Mouse (Mus musculus) CD4-positive helper T cell, adult 2 months (primary cell): Measurements from ENCODE around the gene Cdx2.

ENCODE experiments used
- DNase-seq: peaks from one replicate; pipeline ENCODE4 v3.0.0-alpha.2; 2012; ENCODE audit warnings: low read depth, missing footprints, low spot score

Gene Cdx2

DNA sequence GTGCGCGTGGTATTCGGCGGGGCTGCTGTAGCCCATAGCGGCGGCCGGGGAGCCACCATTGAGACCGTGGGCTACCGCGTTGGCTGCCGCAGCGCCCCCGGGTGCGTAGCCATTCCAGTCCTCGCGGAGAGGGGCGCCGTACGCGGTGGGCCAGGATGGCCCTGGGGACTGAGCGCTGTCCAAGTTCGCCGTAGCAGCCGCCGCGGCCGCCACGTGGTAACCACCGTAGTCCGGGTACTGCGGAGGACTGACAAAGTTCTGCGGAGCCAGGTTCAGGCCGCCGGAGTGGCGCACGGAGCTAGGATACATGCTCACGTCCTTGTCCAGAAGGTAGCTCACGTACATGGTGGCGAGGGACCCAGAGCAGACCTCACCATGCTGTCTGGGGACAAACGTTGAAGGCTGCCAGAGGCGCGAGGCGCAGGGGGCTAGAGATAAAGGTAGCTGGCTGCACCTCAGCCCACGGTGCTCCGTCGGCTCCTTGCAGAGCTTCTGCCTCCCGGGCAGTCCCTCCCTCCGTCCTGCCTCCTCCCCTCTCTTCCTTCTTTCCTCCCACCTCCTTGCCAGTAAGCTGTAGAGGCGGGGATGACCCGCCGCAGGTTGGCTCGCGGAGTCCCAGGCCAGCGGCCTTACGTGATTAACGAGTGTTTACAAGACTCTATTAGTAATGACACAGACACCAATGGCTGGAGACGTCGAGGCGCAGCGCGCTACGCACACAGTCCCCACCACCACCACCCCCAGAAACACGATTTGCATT, at the start of gene Cdx2:
TSS of gene Cdx2 (minus strand) at position 633 of the 760 bp plus-strand sequence.
- no peak for DNase-seq

DNA sequence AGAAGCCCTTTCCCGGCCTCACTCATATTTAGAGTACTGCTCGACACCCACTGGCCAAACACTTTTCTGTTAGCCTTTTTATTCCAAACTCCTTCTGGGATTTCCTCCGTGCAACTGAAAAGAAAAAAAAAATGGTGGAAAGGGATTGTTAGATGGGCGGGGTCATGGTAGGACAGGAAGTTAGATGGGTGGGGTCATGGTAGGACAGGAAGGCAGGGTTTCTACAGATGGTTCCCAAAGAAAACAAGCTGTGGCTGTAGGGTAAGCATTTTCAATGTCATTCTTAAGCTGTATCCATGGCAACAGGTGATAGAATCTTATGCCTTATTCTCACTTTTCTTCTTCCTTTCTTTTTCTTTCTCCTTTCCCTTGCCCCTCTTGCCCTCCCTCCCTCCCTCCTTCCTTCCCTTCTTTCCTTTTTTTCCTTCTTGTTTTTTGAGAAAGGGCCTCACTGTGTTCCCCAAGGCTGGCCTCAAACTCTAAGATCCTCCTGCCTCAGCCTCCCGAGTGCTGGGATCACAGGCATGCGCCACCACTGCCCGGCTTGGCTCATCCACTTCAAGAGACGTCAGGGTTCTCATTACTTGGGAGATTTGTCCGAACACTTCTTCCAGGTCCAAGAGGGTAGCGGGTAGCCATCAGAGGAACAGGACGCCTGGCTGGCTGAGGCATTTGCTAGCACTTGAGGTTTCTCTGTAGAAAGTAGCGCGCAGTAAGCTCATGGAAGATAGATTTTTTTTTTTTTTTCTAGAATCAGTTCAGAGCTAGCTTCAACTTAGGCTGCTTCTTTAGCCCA, 49.4 kb upstream of the Cdx2 start:
- DNase-seq: no peak

DNA sequence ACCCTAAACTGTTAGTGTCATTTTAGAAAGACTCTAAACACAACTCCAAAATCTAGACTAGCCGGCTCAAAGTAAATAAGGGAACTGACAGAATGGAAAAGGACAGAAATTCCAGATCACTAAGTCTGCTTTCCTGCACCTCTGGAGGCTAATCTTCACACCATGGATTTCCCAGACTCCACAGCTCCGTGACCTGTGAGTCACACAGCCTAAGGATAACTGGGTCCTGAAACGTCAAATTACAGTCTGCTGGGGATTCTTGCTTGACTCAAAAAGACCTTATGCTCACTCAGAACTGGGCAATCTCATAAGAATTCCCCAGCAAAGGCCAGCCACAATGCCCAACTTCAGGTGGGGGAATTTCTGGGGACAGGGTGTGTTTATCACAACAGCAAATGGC, 48.7 kb upstream of the Cdx2 start:
- no peak for DNase-seq

DNA sequence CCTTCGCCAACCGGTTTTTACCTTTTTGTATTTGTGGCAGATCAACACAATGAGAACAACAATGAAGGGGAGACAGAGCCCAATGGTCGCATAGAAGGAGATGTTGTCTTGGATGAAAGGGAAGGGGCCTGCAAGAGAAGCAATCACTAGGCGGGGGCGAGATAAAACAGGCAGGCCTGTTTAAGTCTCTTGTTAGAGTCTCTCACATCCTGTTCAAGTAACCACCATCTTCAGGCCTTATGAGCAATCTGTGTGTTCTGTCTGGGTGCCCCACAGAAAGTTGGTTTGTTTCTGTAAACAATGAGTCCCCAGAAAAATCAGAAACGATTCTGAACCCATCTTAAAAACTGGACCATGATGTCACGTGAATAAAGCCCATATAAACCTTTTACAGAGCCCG, 47.9 kb upstream of the Cdx2 start:
- no peak for DNase-seq

DNA sequence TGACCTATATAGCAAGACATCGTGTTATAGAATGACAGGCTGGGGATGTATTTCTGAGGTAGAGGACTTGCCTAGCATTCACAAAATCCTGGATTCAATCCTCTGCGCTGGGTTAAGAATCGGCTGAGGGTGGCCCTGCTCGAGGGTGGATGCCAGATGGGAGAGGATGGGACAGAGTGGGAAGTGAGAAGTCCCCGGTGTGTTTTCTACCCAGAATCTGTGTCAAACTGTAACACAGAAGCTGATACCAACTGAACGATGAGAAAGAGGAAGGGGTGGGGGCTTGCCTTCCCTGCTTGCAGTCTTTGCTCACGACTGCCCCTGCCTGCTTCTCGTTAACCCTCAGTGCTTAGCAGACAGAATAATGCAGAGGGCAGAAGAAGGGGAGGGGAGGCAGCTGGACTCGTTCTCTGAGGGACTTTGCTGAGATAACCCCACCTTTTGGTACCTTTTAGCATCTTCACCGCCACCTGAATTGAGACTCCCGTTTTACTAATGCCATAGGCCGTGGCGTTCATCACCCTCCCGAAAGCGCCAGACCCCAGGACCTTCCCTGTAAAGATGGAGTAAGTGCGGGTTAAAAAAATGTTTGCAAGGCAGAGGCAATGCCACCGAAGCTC, 47.2 kb upstream of the Cdx2 start:
- DNase-seq: no peak

DNA sequence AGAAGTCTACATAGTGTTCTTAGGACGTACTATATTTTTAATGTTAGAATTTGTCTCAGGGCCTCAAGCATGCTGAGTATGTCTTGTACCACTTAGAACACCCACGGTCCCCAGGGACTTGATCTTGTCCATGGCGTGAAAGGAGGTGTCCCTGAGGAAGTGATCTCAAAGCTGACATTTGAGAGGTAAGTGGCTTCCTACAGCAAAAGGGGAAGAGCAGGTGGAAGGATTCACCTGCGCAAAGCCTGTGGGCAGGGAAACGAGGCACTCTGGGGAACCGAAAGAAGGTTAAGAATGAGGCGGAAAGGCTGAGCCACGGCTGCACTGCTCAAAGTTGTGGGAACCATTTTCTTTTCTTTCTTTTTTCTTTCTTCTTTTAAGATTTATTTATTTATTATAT, 44.9 kb upstream of the Cdx2 start:
- no peak for DNase-seq

DNA sequence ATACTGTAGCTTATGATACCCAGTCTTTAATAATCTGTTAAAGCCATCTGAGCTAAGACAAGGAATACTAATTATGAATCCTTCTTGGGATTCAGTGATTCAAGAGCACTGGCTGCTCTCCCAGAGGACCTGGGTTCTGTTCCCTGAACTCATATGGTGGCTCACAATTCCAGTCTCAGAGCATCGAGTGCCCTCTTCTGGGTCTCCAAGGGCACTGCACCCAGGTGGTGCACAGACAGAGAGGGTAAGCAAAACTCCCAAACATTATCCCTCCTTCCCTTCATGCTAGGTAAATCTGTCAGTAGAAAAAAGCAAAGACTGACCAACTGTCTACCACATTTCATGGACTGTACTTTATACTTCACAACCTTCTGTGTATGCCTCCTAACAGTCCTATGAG, 38.9 kb upstream of the Cdx2 start:
- DNase-seq: no peak

DNA sequence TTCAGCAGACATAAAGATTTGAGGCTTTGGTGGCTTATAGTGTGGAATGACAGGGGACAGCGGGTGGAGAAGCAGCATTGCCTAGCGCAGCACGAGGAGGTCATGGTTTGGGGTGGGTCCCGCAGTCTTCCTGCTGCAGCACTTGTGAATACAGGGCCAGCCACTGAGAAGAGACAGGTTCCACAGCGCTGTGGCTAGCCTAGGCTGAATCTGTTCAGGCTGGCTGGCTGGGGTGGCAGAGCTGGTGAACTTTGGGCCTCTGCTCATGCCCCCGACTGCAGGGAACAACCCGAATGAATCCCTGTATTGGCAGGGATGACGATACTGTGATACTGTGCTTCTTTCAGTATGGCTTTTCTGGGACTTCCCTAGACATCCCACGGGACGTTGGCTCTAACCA, 36.8 kb upstream of the Cdx2 start:
- no peak for DNase-seq

DNA sequence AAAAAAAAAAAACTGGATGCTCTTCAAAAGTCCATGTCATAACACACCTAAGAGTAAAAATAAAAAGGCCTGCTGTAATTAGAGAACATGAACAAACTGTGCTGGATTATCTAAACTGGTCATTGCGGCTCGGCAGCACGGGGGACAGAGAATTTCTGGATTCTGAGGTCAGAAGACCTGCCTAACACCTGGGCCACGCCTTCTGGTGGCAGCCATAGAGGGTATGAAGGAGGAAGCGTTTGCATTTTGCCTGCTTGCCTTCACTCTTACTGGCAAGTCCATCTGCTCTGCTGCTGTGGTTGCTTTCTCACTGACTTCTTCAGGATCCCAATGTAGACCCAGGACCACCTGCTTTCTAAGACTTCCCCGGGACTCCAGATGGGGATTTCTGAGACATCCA, 35.8 kb upstream of the Cdx2 start:
- DNase-seq: no peak

DNA sequence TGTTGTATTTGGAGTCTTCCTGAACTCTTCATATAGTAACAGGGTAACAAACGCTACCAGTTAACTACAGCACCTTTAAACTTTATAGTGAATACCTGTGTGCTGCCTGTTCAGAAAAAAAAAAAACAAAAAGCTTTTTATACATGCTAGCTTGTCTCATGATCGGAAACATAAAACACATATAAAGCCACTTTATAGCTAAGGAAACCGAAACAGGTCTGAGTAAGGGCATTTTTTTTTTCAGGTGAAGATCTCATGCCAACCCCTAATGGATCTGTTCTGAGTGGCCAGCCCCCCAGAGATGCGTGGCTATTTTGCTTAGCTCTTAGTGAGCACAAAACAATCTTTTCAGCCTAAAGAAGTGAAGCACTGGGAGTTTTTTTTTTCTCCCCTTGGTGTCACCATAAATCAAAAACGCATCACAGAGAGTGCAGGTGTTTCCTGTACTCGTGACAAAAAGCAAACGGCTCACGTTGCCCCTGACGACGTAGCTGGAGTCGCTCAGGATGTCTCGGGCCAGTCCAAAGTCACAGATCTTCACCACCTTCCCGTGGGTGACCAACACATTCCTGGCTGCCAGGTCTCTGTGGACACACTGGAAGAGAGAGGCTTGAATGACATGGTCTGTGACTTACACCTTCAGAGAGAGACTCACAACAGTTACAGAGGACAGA, 33.8 kb upstream of the Cdx2 start:
- peak; percentile 80 for DNase-seq

DNA sequence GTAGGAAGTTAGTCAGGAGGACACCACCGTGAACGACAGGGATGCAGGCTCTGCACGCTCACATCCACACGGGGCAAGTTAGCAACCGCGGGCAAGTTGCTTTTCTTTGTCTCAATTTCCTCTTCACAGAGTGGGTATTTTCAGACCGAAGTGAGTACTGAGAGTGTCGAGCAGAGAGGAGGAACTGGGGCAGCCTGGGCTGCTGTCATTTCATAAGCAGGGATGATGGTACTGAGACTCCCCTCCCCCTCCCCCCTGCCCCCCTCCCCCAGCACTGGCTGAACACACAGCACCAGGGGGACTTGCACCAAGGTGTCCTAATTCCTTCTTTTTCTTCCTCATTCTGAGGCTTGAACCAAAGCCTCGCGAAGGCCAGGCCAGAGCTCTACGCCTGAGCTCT, 32.5 kb upstream of the Cdx2 start:
- DNase-seq: no peak

DNA sequence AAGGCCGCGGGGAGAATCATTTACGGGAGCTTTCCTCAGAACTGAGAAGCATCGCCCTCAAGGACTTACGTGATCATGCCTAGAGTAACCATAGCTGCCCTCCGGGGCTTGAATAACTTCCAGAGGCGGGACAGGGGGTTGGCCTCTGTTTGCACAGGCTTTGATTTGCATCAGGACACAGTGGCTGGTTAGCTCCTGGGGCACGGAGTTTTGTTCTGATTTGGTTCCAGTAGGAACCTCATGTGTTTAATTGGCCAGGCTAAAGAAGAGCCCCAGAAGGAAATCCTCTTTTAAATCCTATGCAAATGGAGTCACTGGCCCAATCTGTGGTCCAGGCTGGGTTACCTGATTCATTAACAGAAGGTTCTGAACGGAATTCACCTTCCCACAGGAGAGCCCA, 31.9 kb upstream of the Cdx2 start:
- no peak for DNase-seq

DNA sequence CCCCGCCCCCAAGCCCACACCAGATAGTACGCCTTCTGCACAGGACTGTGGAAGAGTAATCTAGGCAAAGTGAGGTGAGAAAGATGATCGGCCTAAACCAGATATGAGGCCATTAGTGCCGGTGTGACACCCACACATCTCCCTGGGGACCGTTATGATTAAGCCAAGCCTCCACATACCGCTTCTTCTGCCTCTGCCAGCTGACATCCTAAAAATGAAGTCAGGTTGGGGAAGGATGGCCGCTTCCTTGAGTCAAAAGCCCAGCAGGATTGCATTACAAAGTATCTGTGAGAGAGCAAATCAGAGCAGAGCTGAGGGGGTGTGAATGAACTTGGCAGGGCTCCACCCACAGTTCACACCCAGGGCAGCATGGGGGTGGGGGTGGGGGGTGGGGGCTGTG, 25.6 kb upstream of the Cdx2 start:
- no peak for DNase-seq

DNA sequence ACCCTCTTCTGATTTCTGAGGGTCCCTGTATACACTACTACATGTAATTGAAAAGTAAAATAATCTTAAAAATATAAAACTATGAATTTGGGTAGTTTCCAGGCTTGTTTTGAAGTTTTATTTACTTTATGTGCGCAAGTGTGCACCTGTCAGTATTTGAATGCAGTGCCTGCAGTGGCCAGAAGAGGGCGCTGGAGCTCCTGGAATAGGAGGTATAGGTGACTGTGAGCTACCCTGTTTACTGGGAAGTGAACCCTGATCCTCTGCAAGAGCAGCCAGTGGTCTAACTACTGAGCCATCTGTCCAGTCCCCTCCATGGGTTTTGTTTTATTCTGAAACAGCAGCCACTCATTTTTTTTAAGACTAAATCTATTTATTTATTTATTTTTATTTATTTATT, 24.5 kb upstream of the Cdx2 start:
- DNase-seq: peak; percentile 76

DNA sequence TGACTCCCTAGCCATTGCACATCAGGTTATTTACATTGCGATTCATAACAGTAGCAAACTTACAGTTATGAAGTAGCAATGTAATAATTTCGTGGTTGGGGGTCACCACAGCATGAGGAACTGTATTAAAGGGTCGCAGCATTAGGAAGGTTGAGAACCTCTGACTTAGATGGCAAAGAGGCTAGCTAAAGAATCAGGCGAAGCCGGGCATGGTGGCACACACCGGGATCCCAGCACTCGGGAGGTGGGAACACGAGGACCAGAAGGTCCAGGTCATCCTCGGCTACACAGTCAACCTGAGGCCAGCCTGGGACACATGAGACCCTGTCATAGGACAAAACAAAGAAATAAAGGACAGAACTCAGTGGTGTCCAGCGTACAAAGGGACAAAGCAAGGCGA, 22.9 kb upstream of the Cdx2 start:
- no peak for DNase-seq

DNA sequence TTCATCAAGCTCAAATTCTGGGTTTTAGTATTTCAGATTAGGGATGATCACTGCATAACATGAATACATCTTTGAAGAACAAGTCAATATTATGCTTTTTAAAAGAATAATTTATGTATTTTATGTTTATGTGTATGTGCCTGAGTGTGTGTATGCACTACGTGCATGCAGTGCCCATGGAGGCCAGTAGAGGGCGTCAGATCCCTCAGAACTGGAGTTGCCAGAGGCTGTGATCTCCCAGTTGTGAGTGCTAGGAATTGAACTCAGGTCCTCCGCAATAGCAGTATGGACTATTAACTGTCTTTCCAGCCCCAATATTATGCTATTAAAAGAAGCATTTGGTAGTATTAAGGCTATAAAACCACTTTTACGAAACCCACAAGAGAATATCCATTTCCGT, 20.6 kb upstream of the Cdx2 start:
- no peak for DNase-seq

DNA sequence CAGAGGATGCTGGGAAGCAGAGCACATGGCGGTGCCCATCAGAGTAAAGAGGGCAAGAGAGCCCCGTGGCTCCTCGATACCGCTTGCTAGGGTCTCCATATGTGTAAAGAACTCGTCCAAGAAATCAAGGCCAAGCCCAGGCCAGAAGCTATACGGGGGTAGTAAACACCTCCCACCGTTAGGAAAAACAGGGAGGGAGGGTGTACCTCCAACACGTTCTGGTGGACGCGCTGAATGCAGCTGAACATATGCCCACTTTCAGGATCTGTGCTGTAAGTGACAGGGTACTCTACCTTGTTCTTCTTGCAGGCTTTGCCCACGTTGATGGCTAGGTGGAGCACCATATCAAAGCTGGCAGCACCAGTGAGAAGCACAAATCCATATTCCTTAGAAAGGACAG, 18.9 kb upstream of the Cdx2 start:
- DNase-seq: no peak

DNA sequence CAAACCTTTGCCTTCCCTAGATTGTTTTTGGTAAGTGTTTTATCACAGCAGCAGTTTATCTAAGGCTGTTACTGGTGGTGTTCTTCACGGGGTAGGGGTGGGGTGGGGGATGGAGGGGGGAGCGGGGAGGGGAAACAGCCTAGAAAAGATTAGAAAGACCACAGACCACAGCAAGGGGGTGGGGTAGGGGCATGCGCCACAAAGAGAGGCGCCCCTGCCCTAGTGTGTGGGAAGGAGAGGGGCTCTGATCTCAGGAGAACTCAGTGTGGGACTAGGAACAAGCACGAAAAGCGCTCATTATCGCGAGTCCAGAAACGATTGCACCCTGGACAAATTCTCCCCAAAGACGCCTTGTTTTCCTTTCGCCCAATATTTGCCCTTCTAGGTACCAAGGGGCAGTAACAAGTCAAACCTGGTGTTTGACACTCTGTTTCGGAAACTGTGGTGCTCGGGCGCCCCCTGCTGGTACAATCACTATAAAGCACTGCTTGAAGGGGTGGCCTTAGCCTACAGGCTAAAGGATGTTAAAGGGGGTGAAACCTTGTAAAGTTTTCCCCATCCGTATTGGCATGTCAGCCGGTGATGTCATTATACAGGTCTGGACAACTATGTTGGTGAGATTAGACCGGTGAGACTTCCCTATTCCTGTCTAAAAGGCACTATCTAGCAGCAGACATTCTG, 16.3 kb upstream of the Cdx2 start:
- DNase-seq: peak; percentile 79

DNA sequence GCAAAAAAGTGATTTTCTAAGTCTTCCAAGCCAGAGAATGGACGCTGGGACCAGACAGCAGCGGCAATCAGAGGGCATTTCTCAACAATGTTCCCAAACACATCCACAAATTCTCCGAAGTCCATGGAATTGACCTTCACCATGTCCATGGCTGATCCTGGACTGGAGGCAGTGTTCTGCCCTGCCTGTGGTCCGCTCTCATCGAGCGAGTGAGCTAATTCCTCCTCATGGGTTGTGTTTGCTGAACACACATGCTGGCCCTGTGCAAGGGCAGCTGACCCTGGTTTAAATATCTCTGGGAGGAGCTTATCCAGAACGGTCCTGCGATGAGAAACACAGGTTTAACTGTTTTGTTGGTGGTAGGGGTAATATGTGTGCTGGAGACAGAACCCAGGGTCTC, 15.1 kb upstream of the Cdx2 start, which contains the start of gene Urad:
TSS of gene Urad (minus strand) at position 258 of the 400 bp plus-strand sequence.
- no peak for DNase-seq

DNA sequence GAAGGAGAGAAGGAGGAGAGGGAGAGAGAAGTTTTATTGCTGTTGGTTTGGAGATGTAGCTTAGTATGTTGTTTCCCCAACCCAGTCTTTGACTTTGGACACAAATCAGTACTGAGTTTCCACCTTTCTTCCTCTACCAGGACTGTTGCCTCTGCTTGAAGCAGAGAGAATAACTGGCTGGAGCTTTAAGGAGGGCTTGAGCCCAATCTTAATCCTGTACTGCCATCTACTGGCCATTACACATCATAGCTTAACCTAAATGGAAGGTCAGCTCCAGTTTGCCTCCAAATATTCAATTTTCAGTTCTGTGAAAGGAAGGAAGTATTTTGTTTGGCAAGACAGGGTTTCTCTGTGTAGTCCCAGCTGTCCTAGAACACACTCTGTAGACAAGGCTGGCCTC, 12.6 kb upstream of the Cdx2 start:
- peak; percentile 72 for DNase-seq

DNA sequence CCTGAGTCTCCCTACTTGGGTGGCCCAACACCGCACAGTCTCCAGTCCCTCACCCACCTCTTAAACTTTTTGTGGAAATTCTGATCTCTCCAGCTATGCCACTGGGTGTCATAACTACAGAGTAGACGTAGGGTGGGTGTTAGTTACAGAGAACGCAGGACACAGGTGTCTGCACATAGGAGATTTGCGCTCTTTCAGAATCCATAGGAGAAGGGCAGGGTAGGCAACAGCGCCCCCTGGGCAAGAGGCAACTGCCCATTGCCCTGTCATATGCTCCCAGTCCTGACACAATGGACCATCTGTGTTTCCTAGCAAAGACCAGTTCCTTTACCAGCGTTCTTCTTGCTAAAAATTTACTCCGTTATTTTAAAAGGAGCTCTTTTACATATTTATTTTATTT, 10.9 kb upstream of the Cdx2 start:
- no peak for DNase-seq

DNA sequence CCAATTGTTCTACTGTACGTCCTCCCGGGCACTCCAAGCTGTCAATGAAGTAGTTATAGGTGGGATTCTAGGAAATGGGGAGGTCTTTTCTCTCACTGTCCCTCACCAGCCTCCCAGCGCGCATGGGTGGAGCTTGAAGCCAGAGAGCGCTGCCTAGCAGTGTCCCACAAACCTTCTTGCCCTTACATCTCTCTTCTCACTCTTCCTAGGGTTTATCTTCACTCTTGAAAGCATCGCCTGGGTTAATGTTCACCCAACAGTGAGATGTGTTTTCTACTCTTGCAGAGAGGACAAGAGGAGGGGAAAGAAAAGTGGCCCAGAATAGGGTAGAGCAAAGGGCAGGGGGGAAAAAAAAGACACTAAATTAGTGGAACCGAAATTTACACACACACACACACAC, 10.3 kb upstream of the Cdx2 start:
- DNase-seq: no peak
